Mouse (Mus musculus) bone marrow macrophage, adult 2 months (primary cell): ENCODE measurements around the gene Herc4.

Experiments used
- CTCF ChIP-seq: IDR thresholded peaks from 2 replicates; pipeline ENCODE4 v1.5.1; 2012; ENCODE audit warnings: low read depth, mild to moderate bottlenecking, low read length, moderate library complexity
- POLR2A ChIP-seq: IDR thresholded peaks from 2 replicates; pipeline ENCODE4 v1.6.1; 2012; ENCODE audit warnings: mild to moderate bottlenecking, low read depth, low read length, borderline replicate concordance

- no peak for TF ChIP-seq CTCF
- TF ChIP-seq POLR2A: no peak
Measured at GRCm38 (mm10) chr10:63248421-63248820, 4.8 kb downstream of the Herc4 start.
